Mouse (Mus musculus) G1E (cell line): ENCODE data around the gene Usp5. TPM values are rescaled to one million over a fixed set of nuclear protein-coding genes. Genes with fewer than 3 reads are reported as not detected.
"Not testable (repeated sequence)": the region's sequence is repeated elsewhere in the genome, so short reads cannot be mapped to it uniquely, and the experiment has no call there.

Source experiments
- ATAC-seq: 2 replicates; pipeline ENCODE4 v1.8.0; 2016; ENCODE audit warnings: mild to moderate bottlenecking; ENCODE audit not compliant: insufficient number of reproducible peaks, poor library complexity, low FRiP score, severe bottlenecking; ENCODE audit errors: extremely low read depth
- DNase-seq: peaks from one replicate; pipeline ENCODE4 v3.0.0; 2012; ENCODE audit warnings: low spot score
- H3K27me3 ChIP-seq: 2 replicates; pipeline ENCODE4 v1.6.1; 2012; ENCODE audit warnings: mild to moderate bottlenecking, low read length, inconsistent platforms; ENCODE audit not compliant: insufficient read depth
- H3K36me3 ChIP-seq: replicated peaks from 2 replicates; pipeline ENCODE3; 2012; ENCODE audit warnings: mild to moderate bottlenecking, inconsistent platforms
- H3K4me1 ChIP-seq: 2 replicates; pipeline ENCODE4 v1.6.1; 2012; ENCODE audit warnings: low read depth, low read length, inconsistent platforms, mixed read lengths; ENCODE audit not compliant: insufficient read depth
- H3K4me3 ChIP-seq: 2 replicates; pipeline ENCODE4 v1.5.1; 2012; ENCODE audit warnings: low read depth, mild to moderate bottlenecking, inconsistent platforms, low read length, moderate library complexity, mixed read lengths
- H3K9me3 ChIP-seq: replicated peaks from 2 replicates; pipeline ENCODE4 v1.6.1; 2012; ENCODE audit warnings: inconsistent platforms
- CTCF ChIP-seq: IDR thresholded peaks from 2 replicates; pipeline ENCODE4 v1.5.1; 2012; ENCODE audit warnings: low read depth, low read length, inconsistent platforms, mixed read lengths
- GATA1 ChIP-seq: IDR thresholded peaks from 2 replicates; pipeline ENCODE4 v1.6.1; 2012; ENCODE audit warnings: borderline replicate concordance, low read length, inconsistent platforms, mixed read lengths
- GATA2 ChIP-seq: IDR thresholded peaks from 2 replicates; pipeline ENCODE4 v1.6.1; 2012; ENCODE audit warnings: low read depth, low read length, inconsistent platforms, borderline replicate concordance
- POLR2AphosphoS5 ChIP-seq: IDR thresholded peaks from 2 replicates; pipeline ENCODE4 v1.6.1; 2012; ENCODE audit warnings: low read depth, low read length, inconsistent platforms; ENCODE audit not compliant: insufficient replicate concordance
- TAL1 ChIP-seq: conservative IDR thresholded peaks from 2 replicates; pipeline ENCODE4 v1.6.1; 2012; ENCODE audit warnings: low read depth, low read length, inconsistent platforms, mixed read lengths
- polyA plus RNA-seq: library from polyadenylated mRNA; stranded (reverse); fragments of >175 nt; gene quantifications from 2 replicates; pipeline ENCODE4 v1.2.3, GENCODE M21; 2012
- total RNA-seq, 2 experiments: library from RNA; stranded (forward) in 1 of 2; stranded (reverse) in 1 of 2; fragments of 200-1000 nt in 1 of 2; fragments of >200 nt in 1 of 2; fragmentation: Nextera tagmentation in 1 of 2; gene quantifications; 2 replicates each; pipeline ENCODE4 v1.2.3; 2014 to 2017

The Usp5 gene
- total and polyA plus RNA-seq, 3 experiments, result 34.6 to 68.2 (median 67.0) TPM

- peaks cover 57% of the 10 kb centered on the region for H3K4me1 ChIP-seq
- DNase-seq (peak; percentile 72), ATAC-seq (peak; percentile 51; the same call in 1 of the 2 replicates)
- no peaks in the 10 kb centered on the region for H3K27me3 ChIP-seq
- no peak for TF ChIP-seq CTCF
- no peak for TF ChIP-seq TAL1
- no peak for TF ChIP-seq GATA2
- no peak for TF ChIP-seq POLR2AphosphoS5
- TF ChIP-seq GATA1, result no peak
- no peaks in the 10 kb centered on the region for H3K9me3 ChIP-seq
- H3K36me3 ChIP-seq, result peaks cover 86% of the 10 kb centered on the region
- peak overlapping the region; percentile 78 for H3K4me3 ChIP-seq
Observed at GRCm38 (mm10) chr6:124813496-124813895, 15.8 kb downstream of the Usp5 start.

DNA sequence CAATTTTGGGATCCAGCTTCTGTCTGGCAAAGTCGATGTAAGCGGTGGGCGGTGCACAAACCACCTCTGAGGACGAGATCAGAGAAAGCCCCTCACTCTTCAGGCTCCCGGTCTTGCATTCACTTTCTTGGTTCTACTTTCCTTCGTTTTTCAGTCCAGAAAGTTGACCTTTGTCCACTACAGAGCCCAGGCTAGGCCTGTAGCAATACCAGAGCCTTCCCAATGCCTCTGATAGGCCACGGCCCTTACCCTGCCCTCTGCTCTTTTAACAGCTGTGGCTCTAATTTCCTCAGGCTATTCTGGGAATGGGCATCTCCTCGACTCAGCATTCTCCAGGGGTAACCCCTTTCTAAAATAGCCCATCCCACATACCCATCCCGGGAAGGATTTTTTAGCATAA is 16.4 kb downstream of the Usp5 start:
- DNase-seq (no peak), ATAC-seq (no peak)
- Histone ChIP-seq H3K4me1 (peaks cover 63% of the 10 kb centered on the region), H3K27me3 (no peaks in the 10 kb centered on the region), H3K36me3 (peaks cover 83% of the 10 kb centered on the region), H3K4me3 (peak overlapping the region; percentile 78), H3K9me3 (no peaks in the 10 kb centered on the region)
- no peak for TF ChIP-seq POLR2AphosphoS5
- TF ChIP-seq GATA2, result no peak
- no peak for TF ChIP-seq TAL1
- no peak for TF ChIP-seq GATA1
- TF ChIP-seq CTCF, result no peak

GRCm38 (mm10) chr6:124811701-124812560 is 17.4 kb downstream of the Usp5 start:
- ATAC-seq, result no peak
- peak overlapping the region; percentile 78 for H3K4me3 ChIP-seq

GRCm38 (mm10) chr6:124811403-124811665 is 17.9 kb downstream of the Usp5 start:
- TF ChIP-seq POLR2AphosphoS5 (no peak), GATA1 (no peak), CTCF (no peak), TAL1 (no peak), GATA2 (no peak)
- H3K9me3 ChIP-seq, result no peaks in the 10 kb centered on the region
- no peak for ATAC-seq
- H3K36me3 ChIP-seq, result peaks cover 74% of the 10 kb centered on the region
- peak overlapping the region; percentile 78; the same call in 1 of the 2 replicates for H3K4me3 ChIP-seq
- no peak for DNase-seq
- H3K27me3 ChIP-seq, result no peaks in the 10 kb centered on the region
- H3K4me1 ChIP-seq, result peaks cover 77% of the 10 kb centered on the region

More at GRCm38 (mm10) chr6:124811701-124812560, 17.4 kb downstream of the Usp5 start:
- peaks cover 71% of the 10 kb centered on the region for H3K4me1 ChIP-seq
- TF ChIP-seq POLR2AphosphoS5 (0 out of 2 replicates have a peak, but pooled peaks have one; percentile 23), CTCF (no peak), TAL1 (no peak)
- no peaks in the 10 kb centered on the region for H3K9me3 ChIP-seq
- H3K36me3 ChIP-seq, result peaks cover 80% of the 10 kb centered on the region
- H3K27me3 ChIP-seq, result no peaks in the 10 kb centered on the region
- no peak for DNase-seq

GRCm38 (mm10) chr6:124810566-124811402 is 18.5 kb downstream of the Usp5 start:
- not testable (repeated sequence) for ATAC-seq, H3K27me3 ChIP-seq, H3K9me3 ChIP-seq, DNase-seq
- H3K4me1 ChIP-seq, result peaks cover 83% of the 10 kb centered on the region
- peaks cover 69% of the 10 kb centered on the region for H3K36me3 ChIP-seq
- peak overlapping the region; percentile 78; the same call in 1 of the 2 replicates for H3K4me3 ChIP-seq

DNA sequence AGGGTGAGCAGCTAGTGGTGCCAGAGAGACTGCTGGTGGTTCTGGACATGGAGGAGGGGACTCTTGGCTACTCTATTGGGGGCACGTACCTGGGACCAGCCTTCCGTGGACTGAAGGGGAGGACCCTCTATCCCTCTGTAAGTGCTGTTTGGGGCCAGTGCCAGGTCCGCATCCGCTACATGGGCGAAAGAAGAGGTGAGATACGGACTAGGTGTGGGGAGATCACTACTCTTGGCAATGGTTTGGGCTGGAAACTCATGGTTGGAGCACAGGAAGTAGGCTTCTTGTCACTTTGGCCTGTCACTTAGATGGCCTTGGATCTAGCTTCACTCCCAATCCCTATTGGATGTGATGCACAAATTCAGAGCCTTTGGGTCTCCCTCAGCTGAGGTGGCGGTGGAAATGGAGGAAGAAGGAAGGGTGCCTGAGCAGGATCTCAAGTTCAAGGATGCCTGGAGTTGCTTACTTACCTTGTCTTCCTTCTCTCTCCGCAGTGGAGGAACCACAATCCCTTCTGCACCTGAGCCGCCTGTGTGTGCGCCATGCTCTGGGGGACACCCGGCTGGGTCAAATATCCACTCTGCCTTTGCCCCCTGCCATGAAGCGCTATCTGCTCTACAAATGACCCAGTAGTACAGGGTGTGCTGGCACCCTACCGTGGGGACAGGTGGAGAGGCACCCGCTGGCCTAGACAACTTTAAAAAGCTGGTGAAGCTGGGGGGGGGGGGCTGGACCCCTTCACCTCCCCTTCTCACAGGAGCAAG is 19.3 kb downstream of the Usp5 start:
- no peaks in the 10 kb centered on the region for H3K9me3 ChIP-seq
- TF ChIP-seq GATA2 (no peak), POLR2AphosphoS5 (peak; percentile 91; the same call in 1 of the 2 replicates), TAL1 (no peak), GATA1 (no peak), CTCF (no peak)
- DNase-seq, result no peak
- H3K27me3 ChIP-seq, result no peaks in the 10 kb centered on the region
- ATAC-seq, result no peak
- H3K36me3 ChIP-seq, result peaks cover 60% of the 10 kb centered on the region
- peaks cover 84% of the 10 kb centered on the region for H3K4me1 ChIP-seq
- H3K4me3 ChIP-seq, result peak overlapping the region; percentile 74
